Comparison of ENCODE assay signal across 8 mouse cellular contexts in the genomic region with DNA sequence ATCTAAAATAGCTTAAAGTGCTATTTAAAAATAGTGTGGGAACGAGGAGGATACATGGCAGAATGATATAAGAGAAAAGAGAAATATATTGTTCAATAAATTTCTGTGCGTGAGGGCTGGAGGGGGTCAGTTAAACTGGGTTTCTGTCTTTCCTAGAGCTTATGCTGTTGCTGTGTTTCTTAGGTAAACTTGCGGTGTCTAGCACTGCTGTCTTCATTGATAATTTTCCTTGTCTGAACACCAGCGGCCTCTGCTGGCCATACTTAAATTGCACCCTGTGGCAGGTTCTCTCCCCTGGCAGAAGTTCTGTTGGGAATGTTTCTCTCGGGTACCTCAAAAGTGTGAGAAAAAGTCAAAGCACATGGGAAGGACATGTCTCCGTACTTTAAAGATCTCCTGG. TPM values are rescaled to one million over a fixed set of nuclear protein-coding genes. Genes with fewer than 3 reads are reported as not detected.
DNase-seq lines count a peak whose midpoint lies in the region; ATAC-seq and TF ChIP-seq lines count a peak whose summit lies in the region.

No protein-coding gene starts in this region.

- H3K27me3 ChIP-seq in ES-Bruce4 (ENCODE audit: control insufficient read depth, insufficient read depth, low read length, poor library complexity, severe bottlenecking): no peaks in the 10 kb centered on the region
- no peaks in the 10 kb centered on the region for H3K27me3 ChIP-seq in liver, embryonic 12.5 days (replicated peaks)

- H3K4me3 ChIP-seq in ES-Bruce4 (ENCODE audit: low read depth, low read length): no peak overlapping the region
- no peak overlapping the region for H3K4me3 ChIP-seq in liver, embryonic 12.5 days

- peak; percentile 75 for DNase-seq in 3T3-L1 (ENCODE audit: low read depth, low spot score)
- peak; percentile 66 for DNase-seq in c-Kit-positive CD71-negative TER-119-negative erythroid progenitor cells, embryonic 14.5 days (ENCODE audit: low read depth)
- DNase-seq in forelimb bud, embryonic 11.5 days (ENCODE audit: low read depth, low spot score): peak; percentile 58
- DNase-seq in kidney, postnatal 10 days: peak; percentile 84
- peak; percentile 77 for DNase-seq in retina, embryonic 14.5 days (ENCODE audit: low spot score)
- DNase-seq in thymus, postnatal 4 days: peak; percentile 89

- 28% methylated on average over 6 of the region's 6 CpGs for WGBS in liver, embryonic 12.5 days (ENCODE audit: insufficient replicate concordance)

- H3K4me2 ChIP-seq in liver, embryonic 12.5 days: no peak overlapping the region

- no peak for TF ChIP-seq EP300 in ES-Bruce4 (IDR thresholded peaks at IDR 0.05; ENCODE audit: insufficient read depth, low read depth, low read length)

- peak; percentile 54 for TF ChIP-seq CTCF in ES-Bruce4 (IDR thresholded peaks at IDR 0.05; ENCODE audit: low read depth, low read length)

- H3K36me3 ChIP-seq in ES-Bruce4 (ENCODE audit: control insufficient read depth, insufficient read depth, low read length, poor library complexity, severe bottlenecking): no peaks in the 10 kb centered on the region
- H3K36me3 ChIP-seq in liver, embryonic 12.5 days: peaks cover 6% of the 10 kb centered on the region; the same call in 1 of the 2 replicates

- no peak for TF ChIP-seq POLR2A in ES-Bruce4 (IDR thresholded peaks at IDR 0.05; ENCODE audit: insufficient read depth, low read length)

- ATAC-seq in liver, embryonic 12.5 days: peak; percentile 63

- no peak overlapping the region for H3K9ac ChIP-seq in ES-Bruce4 (ENCODE audit: low read depth, poor library complexity, severe bottlenecking)
- no peak overlapping the region for H3K9ac ChIP-seq in liver, embryonic 12.5 days

- no peak overlapping the region for H3K27ac ChIP-seq in ES-Bruce4 (ENCODE audit: insufficient read depth, low read length)
- no peak overlapping the region for H3K27ac ChIP-seq in liver, embryonic 12.5 days

- H3K9me3 ChIP-seq in ES-Bruce4 (replicated peaks; ENCODE audit: control insufficient read depth, insufficient read depth, low read length, poor library complexity, severe bottlenecking): no peaks in the 10 kb centered on the region
- H3K9me3 ChIP-seq in liver, embryonic 12.5 days (replicated peaks): no peaks in the 10 kb centered on the region

- peaks cover 1% of the 10 kb centered on the region for H3K4me1 ChIP-seq in ES-Bruce4 (ENCODE audit: control insufficient read depth, insufficient read depth, low read length)
- peaks cover 63% of the 10 kb centered on the region for H3K4me1 ChIP-seq in liver, embryonic 12.5 days

RNA-seq across cellular contexts. Expression of gene Rapgef6, which starts 12.2 kb away (rescaled TPM):
- polyA plus RNA-seq in ES-Bruce4 (2011; ENCODE audit: insufficient read depth, insufficient read length, low read depth, missing spikeins): 33.3 and 36.7 TPM in 2 replicates
- polyA plus RNA-seq in liver, embryonic 12.5 days (2016; fragmentation: Nextera tagmentation; extraction: Ambion mirVana): 27.1 and 27.9 TPM in 2 replicates
